Mouse (Mus musculus) heart, postnatal 10 days (tissue): ENCODE results near the gene Gmcl1. TPM values are rescaled to one million over a fixed set of nuclear protein-coding genes. Genes with fewer than 3 reads are reported as not detected.

ENCODE experiments used
- DNase-seq, 2 experiments: peaks; one replicate each; pipeline ENCODE4 v3.0.0; 2021
- intact Hi-C: fragments of 180-260 bp; cut with DNase I; formaldehyde crosslinking; loops from one replicate; pipeline ENCODE4 v1.15.1; 2025
- total RNA-seq, 2 experiments: library from RNA; stranded (reverse); gene quantifications; 2 replicates each; pipeline ENCODE4 v1.2.3; 2021

Gmcl1 gene
- total RNA-seq: 1 to 10 TPM; 7.8 to 8.8 TPM

GRCm38 (mm10) chr6:86733183-86733876 is at the start of gene Gmcl1:
TSS of gene Gmcl1 (minus strand) at chr6:86733383.
- DNase-seq: peak; percentile 94 to 95
- intact Hi-C loops: no loop called here

GRCm38 (mm10) chr6:86782342-86782741 is 49.2 kb upstream of the Gmcl1 start:
- intact Hi-C loops: no loop called here
- no peak for DNase-seq

GRCm38 (mm10) chr6:86781361-86781957 is 48.3 kb upstream of the Gmcl1 start:
- intact Hi-C loops: no loop called here
- no peak for DNase-seq

- DNase-seq: no peak
- intact Hi-C loops: no loop called here
These were observed 45.9 kb upstream of the Gmcl1 start for GRCm38 (mm10) chr6:86778910-86779594.

GRCm38 (mm10) chr6:86777181-86777580 is 44.0 kb upstream of the Gmcl1 start:
- DNase-seq: no peak
- intact Hi-C loops: loop anchor here (2.0 kb wide), 1 partner anchor 16 kb away; the partner anchor contains the start of gene Anxa4

- peak in 1 of 2 experiments; percentile 35 for DNase-seq
- intact Hi-C loops: loop anchor here (2.0 kb wide), 1 partner anchor 16 kb away; the partner anchor contains the start of gene Anxa4
These were observed 43.5 kb upstream of the Gmcl1 start for GRCm38 (mm10) chr6:86776706-86777071.

- DNase-seq: peak; percentile 70 to 72
These were observed 43.0 kb upstream of the Gmcl1 start for GRCm38 (mm10) chr6:86776001-86776705.

GRCm38 (mm10) chr6:86774937-86775336 is 41.8 kb upstream of the Gmcl1 start:
- DNase-seq: no peak
- intact Hi-C loops: no loop called here

More at GRCm38 (mm10) chr6:86776001-86776705, 43.0 kb upstream of the Gmcl1 start:
- intact Hi-C loops: loop anchor here (2.0 kb wide), 1 partner anchor 17 kb away; the partner anchor contains the start of gene Anxa4

GRCm38 (mm10) chr6:86773830-86774229 is 40.6 kb upstream of the Gmcl1 start:
- no peak for DNase-seq
- intact Hi-C loops: no loop called here

- intact Hi-C loops: no loop called here
- DNase-seq: peak; percentile 43 to 55
These were observed 39.4 kb upstream of the Gmcl1 start for GRCm38 (mm10) chr6:86772631-86773030.

- intact Hi-C loops: no loop called here
- no peak for DNase-seq
These were observed 35.8 kb upstream of the Gmcl1 start for GRCm38 (mm10) chr6:86768938-86769337.

- intact Hi-C loops: no loop called here
- no peak for DNase-seq
These were observed 35.1 kb upstream of the Gmcl1 start for GRCm38 (mm10) chr6:86768186-86768776.

- intact Hi-C loops: no loop called here
- no peak for DNase-seq
These were observed 34.3 kb upstream of the Gmcl1 start for GRCm38 (mm10) chr6:86767465-86767864.

- no peak for DNase-seq
- intact Hi-C loops: no loop called here
These were observed 32.5 kb upstream of the Gmcl1 start for GRCm38 (mm10) chr6:86765637-86766059.

GRCm38 (mm10) chr6:86754105-86754863 is 21.1 kb upstream of the Gmcl1 start:
- no peak for DNase-seq
- intact Hi-C loops: no loop called here

- DNase-seq: no peak
- intact Hi-C loops: no loop called here
These were observed 19.8 kb upstream of the Gmcl1 start for GRCm38 (mm10) chr6:86752843-86753485.

GRCm38 (mm10) chr6:86750961-86751360 is 17.8 kb upstream of the Gmcl1 start:
- DNase-seq: no peak
- intact Hi-C loops: no loop called here

- intact Hi-C loops: no loop called here
- no peak for DNase-seq
These were observed 16.6 kb upstream of the Gmcl1 start for GRCm38 (mm10) chr6:86749817-86750216.

- intact Hi-C loops: loop anchor here (1.0 to 2.0 kb wide), 2 partner anchors 59 to 176 kb away; no protein-coding TSS in a partner anchor
- peak; percentile 57 to 70 for DNase-seq
These were observed 14.0 kb upstream of the Gmcl1 start for GRCm38 (mm10) chr6:86747171-86747570.
